Mouse (Mus musculus) adrenal gland, postnatal 10 days (tissue): ENCODE data around the gene Uhmk1. TPM values are rescaled to one million over a fixed set of nuclear protein-coding genes. Genes with fewer than 3 reads are reported as not detected.

Source experiments
- DNase-seq: peaks from one replicate; pipeline ENCODE4 v3.0.0; 2021; ENCODE audit warnings: mixed read lengths
- total RNA-seq, 2 experiments: library from RNA; stranded (reverse); gene quantifications; 2 replicates each; pipeline ENCODE4 v1.2.3; 2021

Uhmk1 gene
- total RNA-seq, 2 experiments from 2014 or later: 47.5 to 48.9 TPM

GRCm38 (mm10) chr1:170174814-170175332, 40.3 kb downstream of the Uhmk1 start, which contains the start of gene Uap1:
TSS of gene Uap1 (minus strand) at chr1:170174957.
- DNase-seq: peak; percentile 99

GRCm38 (mm10) chr1:170173991-170174813, 41.0 kb downstream of the Uhmk1 start:
- DNase-seq: peak; percentile 50

DNA sequence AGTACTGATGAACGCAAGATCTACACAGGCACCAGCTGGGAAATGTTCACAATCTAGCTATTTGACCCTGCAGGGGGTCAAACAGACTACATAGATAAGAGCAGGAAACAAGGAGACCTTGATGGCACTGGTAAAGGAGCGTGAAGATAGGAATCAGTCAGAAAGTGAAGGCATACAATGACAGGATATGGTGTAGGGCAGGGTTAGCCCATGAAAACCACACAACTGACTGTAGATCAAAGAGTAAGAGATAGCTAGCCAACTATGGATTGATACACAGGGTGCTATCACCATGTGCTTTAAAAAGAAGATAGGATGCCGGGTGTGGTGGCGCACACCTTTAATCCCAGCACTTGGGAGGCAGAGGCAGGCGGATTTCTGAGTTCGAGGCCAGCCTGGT, 47.4 kb downstream of the Uhmk1 start:
- DNase-seq: no peak

- DNase-seq: no peak
Measured at GRCm38 (mm10) chr1:170164913-170165312, 50.3 kb downstream of the Uhmk1 start.

DNA sequence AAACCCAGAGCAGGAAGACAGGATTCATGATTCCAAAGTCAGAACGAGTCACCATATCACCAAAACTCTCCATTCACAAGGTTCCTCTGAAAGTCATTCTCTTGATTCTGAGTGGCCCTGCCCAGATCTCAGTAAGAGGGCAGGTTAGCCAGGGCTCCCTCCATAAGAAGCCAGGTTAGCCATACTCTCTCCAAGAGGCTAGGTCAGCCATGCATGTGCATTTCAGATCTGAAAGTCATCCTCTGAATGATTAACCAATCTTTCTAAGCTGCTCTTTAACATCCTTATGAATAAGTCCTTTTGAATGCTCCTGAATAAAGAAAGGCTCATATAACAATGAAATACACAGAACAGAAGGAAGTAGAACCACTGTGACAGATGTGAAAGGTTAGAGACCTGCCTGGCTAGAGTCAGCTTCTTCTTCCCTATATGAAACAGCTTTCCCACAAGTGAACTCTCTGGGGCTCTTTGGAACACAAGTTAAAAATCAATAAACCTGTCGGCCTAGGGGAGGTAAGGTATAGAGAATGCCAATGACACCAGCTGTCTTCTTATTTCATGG, 51.1 kb downstream of the Uhmk1 start:
- DNase-seq: no peak

DNA sequence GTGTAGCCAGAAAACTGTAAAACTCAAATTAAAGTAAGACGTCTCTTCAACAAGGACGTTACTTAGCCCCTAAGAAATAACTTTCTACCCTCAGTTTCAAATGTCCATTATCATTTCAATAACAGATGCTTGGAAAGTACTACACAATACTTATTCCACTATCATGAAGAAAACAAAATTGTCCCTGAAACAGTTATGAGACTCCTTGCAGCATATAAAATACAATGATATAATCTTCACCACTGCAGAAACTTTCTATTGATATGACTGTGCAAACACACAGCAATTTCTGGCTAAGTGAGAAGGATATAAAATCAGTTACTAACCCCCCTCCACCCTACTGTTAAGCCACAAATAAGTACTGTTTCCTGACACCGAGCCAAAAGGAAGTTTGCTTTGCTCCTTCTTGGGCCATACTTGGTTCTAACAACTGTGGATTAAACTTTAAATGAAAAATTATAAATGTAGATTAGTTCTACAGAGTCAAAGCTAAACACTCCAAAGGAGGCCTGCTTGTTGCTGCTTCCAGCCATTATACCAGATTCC, 51.7 kb downstream of the Uhmk1 start:
- no peak for DNase-seq

GRCm38 (mm10) chr1:170161852-170162251, 53.3 kb downstream of the Uhmk1 start:
- peak; percentile 58 for DNase-seq

- DNase-seq: no peak
Measured at GRCm38 (mm10) chr1:170160397-170160938, 54.7 kb downstream of the Uhmk1 start.

DNA sequence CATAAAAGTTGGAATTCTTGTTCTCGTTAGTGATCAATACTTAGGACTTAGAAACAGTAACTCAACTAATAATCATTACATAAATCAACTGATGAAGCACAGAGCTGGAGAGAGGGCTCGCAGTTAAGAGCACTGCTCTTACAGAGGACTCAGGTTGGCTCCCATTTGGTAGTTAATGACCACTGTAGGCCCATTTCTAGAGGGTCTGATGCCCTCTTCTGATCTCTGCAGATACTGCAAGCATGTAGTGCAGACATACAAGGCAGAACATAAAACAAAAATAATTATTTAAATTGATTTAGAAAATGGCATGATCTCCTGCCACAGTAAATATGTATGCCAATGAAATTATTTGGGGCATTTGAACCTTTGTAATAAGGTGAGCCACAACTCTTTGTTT, 55.5 kb downstream of the Uhmk1 start:
- DNase-seq: no peak

DNA sequence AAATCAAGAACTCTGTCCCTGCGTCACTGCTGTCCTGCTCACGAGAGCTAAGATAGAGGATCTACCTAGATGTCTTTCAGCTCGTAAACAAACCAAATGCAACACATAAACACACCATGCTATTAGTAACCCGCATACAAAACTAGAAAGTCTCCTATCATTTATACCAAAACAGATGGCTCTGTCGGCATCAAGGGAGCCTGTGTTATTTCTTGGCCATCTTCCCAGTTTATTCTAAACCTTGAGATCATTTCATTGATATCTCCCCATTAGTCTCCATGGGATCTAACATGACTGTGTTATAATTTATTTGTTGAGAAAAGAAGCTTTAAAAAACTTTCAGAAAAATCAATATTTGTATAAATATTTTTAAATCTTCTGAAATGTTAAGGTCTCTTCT, 59.4 kb downstream of the Uhmk1 start:
- DNase-seq: no peak

- DNase-seq: no peak
Measured at GRCm38 (mm10) chr1:170155298-170155697, 59.9 kb downstream of the Uhmk1 start.

GRCm38 (mm10) chr1:170153986-170154385, 61.2 kb downstream of the Uhmk1 start:
- DNase-seq: no peak

DNA sequence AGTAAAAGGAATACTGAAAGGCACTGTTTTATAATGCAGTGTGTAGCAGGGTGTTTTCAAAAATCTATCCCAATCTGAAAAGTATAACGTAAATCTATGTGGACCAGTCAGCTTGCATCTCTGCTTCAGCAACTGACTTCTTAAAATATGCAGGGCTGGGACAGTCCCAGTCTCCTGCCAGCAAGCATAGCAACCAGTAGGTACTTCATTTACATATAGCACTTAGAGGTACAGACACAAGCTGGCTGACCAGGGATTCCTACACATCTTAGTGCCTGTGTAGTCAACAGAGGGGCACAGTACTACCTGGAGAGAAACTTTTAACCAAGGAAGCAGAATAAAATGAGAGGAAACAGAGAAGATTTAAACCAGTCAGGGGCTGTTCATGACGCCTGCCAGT, 62.6 kb downstream of the Uhmk1 start:
- DNase-seq: no peak

DNA sequence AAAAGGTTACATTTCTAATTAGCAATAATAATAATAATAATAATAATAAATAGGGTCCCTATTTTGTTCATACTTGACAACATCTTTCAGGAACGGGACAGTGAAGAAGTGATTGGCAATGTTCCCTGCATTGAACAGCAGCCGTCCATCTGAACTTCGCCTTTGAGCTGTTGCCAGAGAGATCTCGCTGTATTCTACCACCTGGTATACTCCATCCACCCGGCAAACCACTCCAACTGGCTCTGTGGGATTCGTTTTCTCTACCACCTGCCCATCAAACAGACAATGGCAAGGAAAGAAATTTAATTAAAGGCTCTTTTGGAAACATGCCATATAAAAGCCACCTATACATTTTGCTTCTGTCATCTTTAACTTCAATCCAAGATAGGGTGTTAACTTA, 64.3 kb downstream of the Uhmk1 start:
- DNase-seq: no peak

DNA sequence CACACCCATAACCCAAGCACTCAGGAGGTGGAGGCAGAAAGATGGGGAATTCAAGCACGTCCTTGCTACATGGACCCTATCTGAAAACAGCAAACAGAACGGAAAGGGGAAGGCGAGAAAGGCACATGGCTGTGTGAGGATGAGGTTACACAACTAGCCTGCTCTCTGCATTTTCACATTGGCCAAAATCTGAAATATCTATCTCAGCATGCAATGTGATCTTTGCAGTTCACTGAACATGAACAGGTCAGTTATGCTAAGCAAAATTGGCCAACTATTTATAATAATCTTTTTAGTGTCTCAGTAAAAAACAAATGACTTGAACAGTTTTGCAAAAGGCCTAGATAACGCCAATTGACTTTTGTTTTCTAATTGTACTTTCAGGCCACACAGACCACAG, 65.4 kb downstream of the Uhmk1 start:
- DNase-seq: no peak

- no peak for DNase-seq
Measured at GRCm38 (mm10) chr1:170148536-170148935, 66.7 kb downstream of the Uhmk1 start.

- peak; percentile 16 for DNase-seq
Measured at GRCm38 (mm10) chr1:170147651-170148448, 67.3 kb downstream of the Uhmk1 start.

DNA sequence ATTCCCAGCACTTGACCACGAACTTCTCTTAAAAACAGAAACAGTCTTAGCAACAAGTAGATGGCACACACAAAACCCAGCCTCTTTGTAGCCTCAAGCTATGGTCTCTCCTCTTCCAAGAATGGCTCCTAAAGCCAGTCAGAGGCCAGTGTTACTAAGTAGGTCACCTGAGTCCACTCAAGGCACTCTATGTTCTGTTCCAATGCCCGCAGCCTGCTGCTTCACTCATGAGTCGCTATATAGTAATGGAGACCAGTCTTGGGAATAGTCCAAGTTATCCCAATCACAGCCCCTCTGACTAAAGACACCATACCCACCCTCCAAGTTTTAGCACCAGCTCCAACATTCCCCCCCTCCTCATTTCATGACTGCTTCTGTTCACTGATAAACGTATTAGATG, 69.6 kb downstream of the Uhmk1 start:
- no peak for DNase-seq
